In the genomic region with DNA sequence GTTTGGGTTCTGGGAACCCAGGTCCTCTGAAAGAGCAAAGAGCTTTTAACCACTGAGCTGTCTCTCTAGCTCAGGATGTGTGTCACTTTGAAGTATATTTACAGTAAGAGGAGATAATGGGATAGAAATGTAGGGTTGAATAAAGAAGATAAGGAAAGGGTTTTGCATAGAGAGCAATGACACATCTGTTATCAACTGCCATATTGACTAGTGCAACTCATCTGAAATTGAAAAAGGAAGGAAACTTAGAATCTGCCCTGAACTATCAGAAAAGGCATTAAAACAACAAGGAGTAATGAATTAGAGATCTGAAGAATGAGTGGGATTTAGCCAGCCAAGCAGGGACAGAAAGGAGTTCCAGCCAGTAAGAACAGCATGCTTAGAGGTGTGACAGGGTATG, we compare ENCODE assay signal across 15 mouse cellular contexts.
"Had no signal": no experiment of that assay in that cellular context is flagged by ENCODE, and none has a peak within 500 bp of the region (broad histone marks: within the 10 kb centered on the region; RNA-seq: fewer than 3 reads in every experiment).

No protein-coding gene starts in this region.

- H3K4me1 ChIP-seq: limb, embryonic 10.5 days; neural tube, embryonic 13.5 days had no signal

- H3K9me3 ChIP-seq: limb, embryonic 10.5 days; neural tube, embryonic 13.5 days had no signal

- DNase-seq: kidney, adult 11 months; kidney, adult 9 months; kidney, postnatal 36 days; lung, adult 2 months; lung, postnatal 36 days; right cerebral cortex, postnatal 14 days; thymus, postnatal 4 days had no signal

- H3K9ac ChIP-seq: neural tube, embryonic 13.5 days had no signal

- H3K4me3 ChIP-seq: left cerebral cortex, adult 2 months; limb, embryonic 10.5 days; neural tube, embryonic 13.5 days had no signal

- H3K27ac ChIP-seq: kidney, postnatal 0 days; left cerebral cortex, adult 2 months; limb, embryonic 10.5 days; neural tube, embryonic 13.5 days had no signal

- ATAC-seq: inflammation-experienced regulatory T-cells, adult 6 months; lung, postnatal 0 days; midbrain, embryonic 16.5 days had no signal

- H3K4me2 ChIP-seq: midbrain, embryonic 11.5 days; neural tube, embryonic 13.5 days had no signal
